Mouse (Mus musculus) G1E (cell line): ENCODE measurements around the gene Iqschfp.

Experiments
- CTCF ChIP-seq: IDR thresholded peaks from 2 replicates; pipeline ENCODE4 v1.5.1; 2012; ENCODE audit warnings: low read depth, low read length, inconsistent platforms, mixed read lengths
- GATA1 ChIP-seq: IDR thresholded peaks from 2 replicates; pipeline ENCODE4 v1.6.1; 2012; ENCODE audit warnings: borderline replicate concordance, low read length, inconsistent platforms, mixed read lengths
- TAL1 ChIP-seq: conservative IDR thresholded peaks from 2 replicates; pipeline ENCODE4 v1.6.1; 2012; ENCODE audit warnings: low read depth, low read length, inconsistent platforms, mixed read lengths

DNA sequence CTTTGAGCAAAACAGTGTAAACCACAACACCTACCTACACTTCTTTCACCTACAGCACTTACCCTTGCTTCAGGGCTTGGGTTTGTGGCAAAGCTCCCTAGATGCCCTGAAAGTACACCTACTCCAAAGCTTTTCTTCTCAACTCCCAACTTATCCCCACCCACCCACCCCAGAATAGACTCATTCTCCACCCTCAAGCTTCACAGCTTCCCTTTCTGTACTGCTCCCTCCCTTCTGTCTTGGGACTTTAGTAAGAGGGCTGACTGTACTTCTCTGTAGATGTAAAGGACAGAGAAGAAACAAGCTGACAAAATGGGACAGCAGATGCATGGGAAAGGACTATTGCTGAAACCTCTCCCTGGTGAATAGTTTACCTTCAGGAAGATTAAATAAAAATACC is 476.0 kb downstream of the Iqschfp start:
- no peak for TF ChIP-seq CTCF
- TF ChIP-seq GATA1: no peak
- no peak for TF ChIP-seq TAL1
